Mouse (Mus musculus) mesoderm, embryonic 11.5 days (tissue): ENCODE measurements at regions not wholly inside any gene's neighbourhood (a gene's known extent, or its start where the extent isn't known, plus 50 kb on each side); places are given as distances from the start of the nearest gene placed in this dataset.

ENCODE experiments used
- DNase-seq: peaks from one replicate; pipeline ENCODE4 v3.0.0-alpha.2; 2012; ENCODE audit warnings: low read depth, low spot score

GRCm38 (mm10) chr14:110013229-110013628 is 741.7 kb downstream of the Slitrk6 start:
- DNase-seq, result no peak

DNA sequence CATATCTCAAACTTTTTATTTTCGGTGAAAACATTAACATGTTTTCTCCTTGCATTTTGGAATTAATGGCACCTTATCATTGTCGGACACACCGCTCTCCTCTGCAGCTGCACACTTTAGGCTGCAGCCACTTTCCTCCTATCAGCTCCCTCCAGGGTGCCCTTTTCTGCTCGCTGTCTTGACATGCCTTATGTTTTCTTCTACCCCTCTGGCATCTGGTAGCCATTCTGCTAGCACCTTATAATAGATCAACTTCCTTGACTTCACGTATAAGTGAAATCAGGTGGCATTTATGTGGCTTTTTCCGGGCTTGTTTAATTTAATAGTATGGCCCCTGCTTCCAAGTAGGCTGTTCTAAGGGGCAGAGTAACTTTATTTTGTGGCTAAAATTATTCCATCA is 747.8 kb downstream of the Slitrk6 start:
- peak; percentile 30 for DNase-seq

DNA sequence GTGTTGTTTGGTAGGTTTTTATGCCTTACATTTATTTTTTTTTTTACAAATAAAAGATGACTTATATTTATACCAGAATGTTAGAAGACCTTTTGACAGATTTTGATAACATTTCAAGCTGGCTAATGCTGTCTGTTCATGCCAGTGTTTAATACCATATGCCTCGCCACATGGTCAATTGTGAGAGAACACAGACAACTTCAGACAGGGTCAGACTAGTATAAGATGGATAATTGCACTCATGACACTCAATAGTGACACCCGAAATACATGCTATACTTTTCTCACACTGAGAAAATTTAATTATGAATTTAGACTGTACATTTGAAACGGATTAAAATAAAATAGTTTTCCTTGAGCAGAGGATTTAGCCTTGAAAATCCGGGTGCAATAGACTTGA is 769.9 kb downstream of the Slitrk6 start:
- DNase-seq, result no peak

DNA sequence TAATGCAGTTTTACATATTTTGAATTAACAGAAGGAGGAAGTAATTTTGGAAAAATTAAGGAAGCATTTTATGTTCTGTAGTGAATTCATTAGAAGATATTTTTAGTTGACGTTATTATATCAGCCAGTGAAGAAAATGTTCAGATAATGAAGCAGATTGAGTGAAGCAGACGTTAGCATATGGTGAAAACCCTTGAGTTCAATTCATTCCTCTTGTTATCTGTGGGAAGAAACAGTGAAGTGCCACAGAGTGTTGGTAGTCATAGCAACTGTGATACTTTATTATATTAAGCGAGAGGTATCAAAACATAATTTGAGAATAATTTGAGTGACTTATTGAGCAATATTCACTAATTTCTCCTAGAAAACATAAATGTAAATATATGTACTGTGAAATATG is 796.9 kb downstream of the Slitrk6 start:
- no peak for DNase-seq

- DNase-seq, result no peak
Observed at GRCm38 (mm10) chr14:109941944-109942343, 813.0 kb downstream of the Slitrk6 start.

- DNase-seq, result no peak
Observed at GRCm38 (mm10) chr14:109941162-109941561, 813.8 kb downstream of the Slitrk6 start.

DNA sequence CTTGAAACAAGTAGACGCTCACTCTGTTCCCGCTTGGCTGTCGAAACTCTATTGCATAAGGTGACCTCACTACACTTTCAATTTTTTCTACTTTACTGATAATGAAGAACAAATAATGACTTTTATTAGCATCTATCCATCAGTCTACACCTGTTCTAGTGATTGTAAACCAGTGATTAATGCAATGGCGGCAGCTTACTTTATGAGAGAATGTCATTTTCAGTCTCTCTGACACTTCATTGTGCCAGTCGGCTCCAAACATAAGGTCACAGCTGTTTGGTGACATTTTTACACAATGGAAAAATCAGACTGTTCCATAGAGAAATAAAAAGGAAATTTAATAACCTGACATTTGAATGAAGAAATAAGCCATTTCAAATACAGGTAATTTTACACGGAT is 817.5 kb downstream of the Slitrk6 start:
- no peak for DNase-seq

GRCm38 (mm10) chr14:109928977-109929376 is 826.0 kb downstream of the Slitrk6 start:
- no peak for DNase-seq

DNA sequence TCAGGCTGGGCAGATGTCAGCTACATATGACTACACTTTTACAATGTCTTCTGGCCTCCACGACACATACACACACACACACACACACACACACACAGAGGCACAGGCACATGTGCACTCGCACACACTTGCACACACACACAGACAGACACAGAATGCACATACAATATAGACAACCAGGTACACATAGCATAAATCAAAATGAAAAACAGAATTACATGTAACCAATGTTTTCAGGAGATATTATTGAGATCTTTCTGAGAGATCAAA is 863.1 kb downstream of the Slitrk6 start:
- DNase-seq, result no peak

DNA sequence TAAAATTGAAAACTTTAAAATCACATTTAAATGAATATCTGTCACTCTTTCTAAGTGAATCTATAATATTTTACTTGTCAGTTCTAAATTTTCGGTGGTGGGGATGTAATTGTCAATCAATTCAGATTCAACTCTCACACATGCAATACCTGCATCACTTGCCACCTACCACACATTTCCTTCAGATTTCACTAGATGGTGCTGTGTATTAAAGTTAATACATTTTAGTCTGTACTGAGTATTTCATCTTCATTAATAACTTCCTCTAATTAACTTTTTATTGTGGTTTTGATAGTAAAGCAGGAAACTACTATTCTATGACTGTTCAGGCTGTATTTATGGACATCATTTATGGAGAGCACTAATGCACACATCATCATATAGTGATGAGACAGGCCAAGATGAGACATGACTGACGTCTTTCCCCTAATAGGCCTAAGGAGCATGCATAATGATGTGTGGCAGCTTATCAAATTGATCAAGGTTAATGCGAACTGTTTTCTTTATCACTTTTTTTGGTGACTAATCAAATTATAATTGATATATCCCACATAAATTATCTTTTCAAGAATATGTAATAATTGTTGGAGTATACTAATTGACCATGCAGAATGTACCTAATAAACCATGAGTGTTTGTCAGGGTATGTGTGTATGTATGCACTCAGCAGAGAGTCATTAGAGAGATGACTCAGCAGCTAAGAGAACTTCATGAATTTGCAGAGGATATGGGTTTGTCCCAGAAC is 863.6 kb downstream of the Slitrk6 start:
- DNase-seq, result no peak

DNA sequence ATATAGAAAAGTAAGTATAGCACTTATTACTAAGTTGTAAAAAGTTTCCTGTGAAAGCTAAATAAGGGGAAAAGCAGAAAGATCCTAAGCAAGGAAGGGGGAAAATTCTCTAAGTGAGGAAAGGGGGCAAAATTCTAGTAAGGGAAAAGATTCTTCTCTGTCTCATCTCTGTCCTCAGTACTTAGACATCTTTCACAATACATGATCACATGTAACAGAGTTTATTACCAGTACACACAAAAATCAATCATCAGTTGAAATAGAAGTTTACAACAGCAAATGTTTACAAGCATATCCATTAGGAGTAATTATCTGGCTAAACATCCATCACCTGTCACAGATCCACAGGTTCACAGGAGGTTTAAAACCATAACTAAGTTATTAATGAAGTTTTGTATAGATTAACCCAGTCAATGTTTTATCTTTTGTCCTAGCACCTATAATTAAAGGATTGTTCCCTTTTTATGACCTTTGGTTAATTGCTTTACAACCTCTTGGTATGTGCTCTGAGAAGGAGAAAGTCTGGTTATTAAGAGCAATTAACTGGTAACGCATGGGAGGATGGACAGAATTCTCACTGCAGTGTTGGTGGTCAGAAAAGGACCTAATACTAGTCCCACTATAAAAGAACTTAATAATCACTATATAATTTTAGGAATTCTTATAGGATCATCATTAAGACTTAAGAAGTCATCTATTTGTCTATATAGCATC is 877.8 kb downstream of the Slitrk6 start:
- no peak for DNase-seq

DNA sequence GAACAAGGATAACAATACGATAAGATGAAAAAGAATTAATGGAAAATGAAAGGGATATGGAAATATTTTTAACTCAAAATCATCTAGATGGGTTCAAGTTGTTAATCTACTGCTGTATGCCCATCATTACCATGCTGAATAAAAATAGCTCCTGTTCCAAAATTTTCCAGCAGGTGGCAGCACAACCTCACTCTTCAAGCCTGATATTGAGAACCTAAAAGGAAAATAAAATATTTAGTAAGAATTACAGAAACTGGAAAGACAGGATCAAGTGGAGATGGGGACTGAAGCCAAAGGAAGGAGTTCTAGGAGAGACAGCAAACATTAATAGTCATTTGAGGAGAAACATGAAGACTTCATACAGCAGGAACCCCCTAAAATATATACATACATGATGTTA is 880.7 kb downstream of the Slitrk6 start:
- peak; percentile 62 for DNase-seq

DNA sequence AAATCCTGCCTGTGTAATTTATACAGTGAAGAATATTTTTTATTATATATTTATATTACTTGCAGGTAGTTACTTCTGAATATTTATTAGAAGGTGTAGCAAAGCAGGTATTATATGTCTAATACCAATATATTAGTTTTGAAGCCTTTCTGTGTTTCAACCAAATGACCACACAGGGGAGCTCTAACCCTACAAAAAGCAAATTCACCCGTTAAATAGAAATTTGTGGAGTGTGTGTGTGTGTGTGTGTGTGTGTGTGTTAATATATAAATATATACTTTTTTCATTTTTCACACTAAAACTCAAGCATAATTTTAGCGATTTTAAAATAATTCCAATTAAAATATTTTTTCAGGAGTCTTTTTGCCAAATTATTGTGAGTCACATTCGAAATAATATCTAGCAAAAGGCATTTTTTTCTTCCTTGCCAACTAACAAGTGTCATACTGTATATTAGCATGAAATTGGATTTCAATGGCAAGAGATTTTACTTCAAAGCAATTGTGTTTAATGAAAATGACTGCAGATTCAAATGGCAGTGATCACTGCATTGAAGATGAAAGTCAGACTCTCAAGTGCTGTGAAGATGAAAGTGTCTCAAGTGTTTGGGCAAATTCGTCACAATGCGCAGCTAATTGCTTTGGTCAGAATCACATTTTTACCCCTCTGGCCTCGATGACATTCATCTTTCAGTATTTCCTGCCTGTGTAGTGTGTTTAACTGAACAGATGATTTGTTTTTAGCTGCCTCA is 914.4 kb downstream of the Slitrk6 start:
- peak; percentile 22 for DNase-seq

- DNase-seq, result no peak
Observed at GRCm38 (mm10) chr14:109802522-109803126, 888.7 kb upstream of the Slitrk1 start.

DNA sequence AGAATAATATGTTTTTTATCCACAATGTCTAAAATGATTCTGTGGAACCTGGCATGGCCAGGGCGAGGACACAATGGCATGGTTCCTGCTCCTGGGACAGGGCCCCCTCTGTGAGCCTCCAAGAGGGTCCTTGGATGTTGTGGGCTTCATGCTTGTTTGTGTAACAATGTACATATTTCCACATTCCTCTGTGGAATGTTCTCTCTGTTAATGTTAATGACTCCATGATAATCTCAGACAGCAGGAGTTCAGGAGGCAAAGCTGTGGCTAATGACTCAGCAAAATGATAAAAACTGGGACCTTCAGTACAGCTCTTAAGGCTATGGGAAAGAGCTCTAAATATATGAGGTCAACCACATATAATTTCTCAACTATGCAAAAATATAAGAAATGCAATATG is 858.3 kb upstream of the Slitrk1 start:
- DNase-seq, result no peak

GRCm38 (mm10) chr14:109760892-109761291 is 846.9 kb upstream of the Slitrk1 start:
- peak; percentile 14 for DNase-seq
